Comparison of ENCODE assay signal across 9 mouse cellular contexts in the genomic region with DNA sequence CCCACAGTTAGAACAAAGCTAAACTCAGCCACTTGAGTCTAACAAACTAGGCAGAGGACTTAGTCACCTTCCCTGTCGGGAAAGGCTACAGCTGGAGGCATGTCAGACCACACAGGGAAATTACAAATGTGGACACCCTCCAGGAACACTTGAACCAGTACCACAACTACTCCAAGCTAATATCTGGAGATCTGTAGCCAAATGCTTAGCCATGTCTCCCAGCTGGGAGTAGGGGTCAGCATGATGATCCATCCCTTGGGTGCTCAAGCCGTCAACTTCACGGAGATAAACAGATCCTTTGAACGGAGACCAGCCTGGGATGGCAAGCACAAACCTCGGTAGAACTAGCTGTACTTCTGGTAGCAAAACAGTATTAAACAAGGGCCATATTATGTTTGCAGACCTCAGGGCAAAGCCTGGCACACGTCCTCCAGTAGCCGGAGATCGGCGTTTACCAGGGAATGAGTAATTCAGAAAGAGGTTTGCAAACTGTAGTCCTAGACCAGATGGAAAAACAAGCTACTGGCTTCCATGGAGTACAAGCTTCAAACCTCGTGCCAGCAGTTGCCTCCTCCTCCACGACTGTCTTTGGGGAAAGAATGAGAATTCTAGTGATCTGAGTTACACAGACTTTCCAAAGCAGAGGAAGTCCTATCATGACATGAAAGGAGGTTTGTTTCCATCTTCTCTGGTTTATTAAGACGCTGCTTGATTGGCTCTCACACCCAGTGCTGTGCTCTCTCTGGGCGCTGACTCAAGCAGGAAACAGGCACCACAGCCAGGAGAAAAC. TPM values are rescaled to one million over a fixed set of nuclear protein-coding genes. Genes with fewer than 3 reads are reported as not detected.
A peak's percentile ranks its signal among the peaks of the same experiment; 100 is the strongest.
DNase-seq lines count a peak whose midpoint lies in the region; ATAC-seq and TF ChIP-seq lines count a peak whose summit lies in the region.
"Had no signal": no experiment of that assay in that cellular context is flagged by ENCODE, and none has a peak within 500 bp of the region (broad histone marks: within the 10 kb centered on the region; RNA-seq: fewer than 3 reads in every experiment).

No protein-coding gene starts in this region.

- no peak for TF ChIP-seq POLR2A in myocyte (IDR thresholded peaks at IDR 0.05; ENCODE audit: insufficient read length, low read depth)

- H3K79me2 ChIP-seq in myocyte (ENCODE audit: control insufficient read depth, insufficient read depth) = no peaks in the 10 kb centered on the region

- no peak overlapping the region for H3K4me3 ChIP-seq in myocyte

- H3K4me2 ChIP-seq in myocyte (ENCODE audit: low read depth) = peak overlapping the region; percentile 76

- peak; percentile 29 for DNase-seq in ovary, postnatal 14 days (ENCODE audit: low spot score)
- DNase-seq in ovary, postnatal 10 days (ENCODE audit: low spot score) = no peak
- peak; percentile 44 to 51 for DNase-seq in gastrocnemius, adult 8-10 months (ENCODE audit: low spot score in 2 of 2)
- no peak for DNase-seq in thymus, postnatal 36 days
- no peak for DNase-seq in thymus, adult 18-20 months
- no peak for DNase-seq in yolk sac, embryonic 10.5 days (ENCODE audit: low spot score)

- no peak overlapping the region for H3ac ChIP-seq in myocyte (ENCODE audit: control insufficient read depth, insufficient read length)

- H3K36me3 ChIP-seq in myocyte (ENCODE audit: control insufficient read depth, insufficient read depth) = no peaks in the 10 kb centered on the region

- ATAC-seq in hematopoietic stem cell, adult 5-6 weeks (replicated peaks in 1 of 2; ENCODE audit: insufficient read depth in 1 of 2, low FRiP score in 2 of 2, low TSS enrichment in 1 of 2, low read depth in 1 of 2, poor library complexity in 2 of 2, severe bottlenecking in 2 of 2) = peak; percentile 48 to 71; a peak in 3 of 4 replicates

- no peaks in the 10 kb centered on the region for H3K27me3 ChIP-seq in myocyte (ENCODE audit: control insufficient read depth, insufficient read depth, insufficient read length)

TF ChIP-seq in myocyte, 11 proteins besides CTCF, POLR2A, EP300 and RAD21:
- TF ChIP-seq MYOD1 (IDR thresholded peaks at IDR 0.05; ENCODE audit: control insufficient read depth in 1 of 3, insufficient read length in 2 of 3, low read depth in 2 of 3) (no peak), CEBPB (IDR thresholded peaks at IDR 0.05; ENCODE audit: insufficient read depth, poor library complexity, severe bottlenecking) (no peak), SRF (IDR thresholded peaks at IDR 0.05; ENCODE audit: control insufficient read depth, insufficient read length, low read depth) (no peak), TCF3 (IDR thresholded peaks at IDR 0.05; ENCODE audit: insufficient read length, low read depth) (no peak), USF1 (IDR thresholded peaks at IDR 0.05; ENCODE audit: low read depth) (no peak), POLR2AphosphoS2 (IDR thresholded peaks at IDR 0.05; ENCODE audit: insufficient read length, low read depth) (no peak), E2F4 (IDR thresholded peaks at IDR 0.05; ENCODE audit: insufficient read depth) (no peak), TCF12 (IDR thresholded peaks at IDR 0.05; ENCODE audit: insufficient read depth, poor library complexity, severe bottlenecking) (no peak), REST (IDR thresholded peaks at IDR 0.05; ENCODE audit: insufficient read depth, insufficient read length) (no peak), MYOG (IDR thresholded peaks at IDR 0.05; ENCODE audit: control insufficient read depth in 1 of 3, insufficient read depth in 1 of 3, insufficient read length in 2 of 3, low read depth in 2 of 3) (no peak), MAX (IDR thresholded peaks at IDR 0.05; ENCODE audit: low read depth) (no peak)

RNA-seq across cellular contexts. Expression of gene Gm47996, which starts 26.4 kb away (rescaled TPM):
- total RNA-seq in gastrocnemius, adult 8-10 months (2022) = under 1 TPM in 1 of 4 experiments, not detected in 3; 0.36 TPM
- total RNA-seq in hematopoietic stem cell, adult 5-6 weeks (2017) = 0.25 TPM in 1 of 2 replicates, not detected in the other
- 0.14 TPM for polyA plus RNA-seq in myocyte (2012; fragmentation: generic; extraction: Trizol)
- total RNA-seq: neutrophil, adult 5-6 weeks had no signal

RNA-seq across cellular contexts. Expression of gene 3110040M04Rik, which starts 32.4 kb away (rescaled TPM):
- not detected for total RNA-seq in gastrocnemius, adult 8-10 months (2022)
- total RNA-seq in hematopoietic stem cell, adult 5-6 weeks (2017) = not detected in 2 replicates
- polyA plus RNA-seq in myocyte (2012; fragmentation: generic; extraction: Trizol) = 0.30 TPM
- total RNA-seq: neutrophil, adult 5-6 weeks had no signal

RNA-seq across cellular contexts. Expression of gene Gm47995, which starts 38.1 kb away (rescaled TPM):
- total RNA-seq in gastrocnemius, adult 8-10 months (2022) = not detected
- total RNA-seq in hematopoietic stem cell, adult 5-6 weeks (2017) = not detected in 2 replicates
- 0.23 TPM for polyA plus RNA-seq in myocyte (2012; fragmentation: generic; extraction: Trizol)
- total RNA-seq: neutrophil, adult 5-6 weeks had no signal

RNA-seq across cellular contexts. Expression of gene Gm8947, which starts 44.2 kb away (rescaled TPM):
- total RNA-seq in gastrocnemius, adult 8-10 months (2022) = under 1 TPM in 1 of 4 experiments, not detected in 3; 0.24 TPM
- total RNA-seq in hematopoietic stem cell, adult 5-6 weeks (2017) = not detected in 2 replicates
- 0.13 TPM for polyA plus RNA-seq in myocyte (2012; fragmentation: generic; extraction: Trizol)
- total RNA-seq: neutrophil, adult 5-6 weeks had no signal

RNA-seq across cellular contexts. Expression of gene Gm47985, which starts 54.0 kb away (rescaled TPM):
- total RNA-seq in gastrocnemius, adult 8-10 months (2022) = under 1 TPM in 2 of 4 experiments, not detected in 2; 0.16 to 0.22 TPM
- total RNA-seq in hematopoietic stem cell, adult 5-6 weeks (2017) = not detected in 2 replicates
- 0.12 TPM for polyA plus RNA-seq in myocyte (2012; fragmentation: generic; extraction: Trizol)
- total RNA-seq: neutrophil, adult 5-6 weeks had no signal

Comparison
In these comparisons a context has a peak if more than half of its experiments do, and no peak if none do; other contexts are left out.
1. DNase-seq: peak in ovary, postnatal 14 days (single experiment) and gastrocnemius, adult 8-10 months (2 of 2); none in ovary, postnatal 10 days (single experiment), thymus, postnatal 36 days (0 of 2), thymus, adult 18-20 months (0 of 2) and yolk sac, embryonic 10.5 days (single experiment).